Mouse (Mus musculus) hindbrain, embryonic 10.5 days (tissue): ENCODE data around the gene Epn3. TPM values are rescaled to one million over a fixed set of nuclear protein-coding genes. Genes with fewer than 3 reads are reported as not detected.

Source experiments
- DNase-seq: peaks from one replicate; pipeline ENCODE4 v3.0.0-alpha.2; 2017; ENCODE audit warnings: low spot score
- H3K27ac ChIP-seq: fragments of 300-500 bp; sonication (generic); 2 replicates; pipeline ENCODE4 v1.5.1; 2016; ENCODE audit warnings: mild to moderate bottlenecking, moderate library complexity
- H3K27me3 ChIP-seq: fragments of 300-500 bp; sonication (generic); 2 replicates; pipeline ENCODE4 v1.6.1; 2016; ENCODE audit warnings: mild to moderate bottlenecking; ENCODE audit not compliant: poor library complexity, insufficient read depth, severe bottlenecking
- H3K36me3 ChIP-seq: fragments of 300-500 bp; sonication (generic); 2 replicates; pipeline ENCODE4 v1.6.1; 2016; ENCODE audit warnings: mild to moderate bottlenecking, moderate library complexity
- H3K4me1 ChIP-seq: fragments of 300-500 bp; sonication (generic); replicated peaks from 2 replicates; pipeline ENCODE4 v1.6.1; 2016; ENCODE audit warnings: mild to moderate bottlenecking
- H3K4me3 ChIP-seq: fragments of 300-500 bp; sonication (generic); 2 replicates; pipeline ENCODE4 v1.5.1; 2016; ENCODE audit warnings: mild to moderate bottlenecking, moderate library complexity
- H3K9me3 ChIP-seq: fragments of 300-500 bp; sonication (generic); 2 replicates; pipeline ENCODE4 v1.6.1; 2016; ENCODE audit warnings: mild to moderate bottlenecking, moderate library complexity
- WGBS: fragments of 180-500 bp; shearing (Covaris S2); methylation state at CpG from one replicate; pipeline ENCODE4 v1.1.7; 2016; 5-methylcytosine and 5-hydroxymethylcytosine counted together
- polyA plus RNA-seq: library from polyadenylated mRNA; unstranded; fragments of >200 nt; fragmentation: Nextera tagmentation; extraction: Ambion mirVana; gene quantifications from 2 replicates; pipeline ENCODE4 v1.2.1, GENCODE M21; 2016

Gene Epn3
- polyA plus RNA-seq, 1 experiment from 2014 or later, result 1.9 TPM

DNA sequence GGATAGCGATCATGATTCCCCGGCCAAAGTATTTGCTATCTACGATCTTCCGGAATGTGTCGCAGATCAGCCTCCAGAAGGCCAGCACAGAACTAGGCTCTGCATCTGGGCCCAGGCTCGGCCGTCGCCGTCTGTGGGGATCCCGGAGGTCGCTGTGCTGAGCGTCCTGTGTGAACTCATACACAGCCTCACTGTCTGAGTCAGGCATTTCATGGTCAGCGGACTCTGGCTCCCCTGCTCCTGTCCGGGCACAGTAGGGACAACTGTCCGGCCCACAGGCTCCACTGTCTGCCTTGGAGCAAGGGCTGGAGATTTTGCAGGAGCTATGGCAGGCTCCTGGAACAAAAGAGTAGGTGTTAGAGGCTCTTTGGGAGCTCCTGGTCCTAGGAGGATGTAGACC is 42.8 kb downstream of the Epn3 start:
- H3K27me3 ChIP-seq, result peaks cover 9% of the 10 kb centered on the region; the same call in 1 of the 2 replicates
- no peak for DNase-seq

DNA sequence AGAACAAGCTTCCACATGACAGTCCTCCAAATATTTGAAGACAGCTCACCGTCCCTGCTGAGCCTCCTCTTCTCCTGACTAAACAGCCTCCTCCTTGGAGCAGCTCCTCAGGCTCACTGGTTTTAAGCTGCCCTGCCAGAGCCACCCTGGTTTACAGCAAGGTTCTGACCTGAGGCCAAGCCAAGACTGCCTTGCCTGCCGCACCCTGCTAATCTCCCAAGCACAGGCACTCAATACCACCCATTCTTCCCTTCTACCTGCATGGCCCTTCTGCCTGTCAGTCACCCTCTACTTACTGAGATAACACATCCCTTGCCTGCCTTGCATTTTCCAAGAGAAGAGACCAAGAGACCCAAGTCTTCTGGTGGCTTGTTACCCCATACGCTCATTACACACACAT is 43.4 kb downstream of the Epn3 start:
- no peak for DNase-seq
- peaks cover 68% of the 10 kb centered on the region for H3K36me3 ChIP-seq
- H3K4me1 ChIP-seq, result peaks cover 39% of the 10 kb centered on the region
- peaks cover 9% of the 10 kb centered on the region; the same call in 1 of the 2 replicates for H3K27me3 ChIP-seq
- H3K27ac ChIP-seq, result 0 out of 2 replicates have a peak overlapping the region, but pooled peaks have one; percentile 53
- no peak overlapping the region for H3K4me3 ChIP-seq
- no peaks in the 10 kb centered on the region for H3K9me3 ChIP-seq
- 79% methylated on average over 3 of the region's 3 CpGs for WGBS

More for the DNA sequence above, 42.8 kb downstream of the Epn3 start:
- H3K36me3 ChIP-seq, result peaks cover 75% of the 10 kb centered on the region
- no peak overlapping the region for H3K4me3 ChIP-seq
- no peaks in the 10 kb centered on the region for H3K9me3 ChIP-seq
- peak overlapping the region; percentile 53; the same call in 1 of the 2 replicates for H3K27ac ChIP-seq
- H3K4me1 ChIP-seq, result peaks cover 36% of the 10 kb centered on the region
- WGBS, result 87% methylated on average over 15 of the region's 15 CpGs

DNA sequence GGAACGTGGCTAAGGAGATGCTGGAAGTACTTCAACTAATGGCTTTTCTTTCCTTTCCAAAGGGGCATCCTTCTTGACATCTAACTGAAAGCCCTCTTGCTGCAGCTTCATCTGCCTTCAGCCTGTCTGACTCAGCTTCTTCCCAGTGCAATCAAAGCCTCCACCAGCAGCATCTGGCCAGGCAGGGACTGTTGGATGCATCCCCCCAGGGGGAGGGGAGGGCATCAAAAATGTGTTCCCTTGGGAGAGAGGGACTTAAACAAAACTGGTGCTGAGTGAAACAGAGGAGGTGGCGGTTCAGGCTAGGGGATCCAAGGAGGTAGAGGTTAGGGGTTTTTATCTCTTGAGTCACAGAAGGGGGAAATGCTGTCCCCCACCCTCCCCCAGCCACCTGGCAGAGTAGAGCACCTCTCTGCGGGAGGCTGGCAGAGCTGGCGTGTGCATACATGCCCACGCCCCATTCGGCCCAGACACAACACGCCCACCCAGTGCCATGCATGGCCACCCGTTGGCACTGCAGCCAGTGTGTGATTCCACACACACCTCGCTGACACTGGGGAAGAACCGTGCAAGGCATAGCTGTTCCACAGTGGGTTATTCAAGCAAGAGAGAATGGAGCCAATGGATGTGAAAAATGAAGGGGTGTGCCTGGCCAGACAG is 44.5 kb downstream of the Epn3 start:
- WGBS, result 80% methylated on average over 10 of the region's 10 CpGs
- Histone ChIP-seq H3K9me3 (no peaks in the 10 kb centered on the region), H3K4me1 (peaks cover 45% of the 10 kb centered on the region)

DNA sequence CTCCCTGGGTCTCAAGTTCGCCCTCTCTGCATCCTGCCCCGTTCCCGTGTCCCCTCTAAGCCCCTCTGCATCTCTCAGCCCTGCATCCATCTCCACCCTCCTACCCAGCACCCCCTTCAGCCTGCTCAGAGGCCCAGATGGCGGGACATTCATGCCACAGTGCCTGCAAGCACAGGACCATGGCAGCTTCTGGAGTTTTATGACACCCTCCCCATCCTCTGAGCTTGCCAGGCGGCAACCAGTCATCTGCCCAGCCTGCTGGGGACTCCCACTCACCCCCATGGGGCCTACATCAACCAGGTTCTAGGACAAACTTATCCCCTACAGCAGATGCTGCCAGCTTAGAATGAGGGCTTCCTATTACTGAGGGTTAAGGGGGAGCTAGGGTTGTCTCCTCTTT is 45.0 kb downstream of the Epn3 start:
- H3K36me3 ChIP-seq, result peaks cover 65% of the 10 kb centered on the region

More for the DNA sequence above, 44.5 kb downstream of the Epn3 start:
- peaks cover 14% of the 10 kb centered on the region; the same call in 1 of the 2 replicates for H3K27me3 ChIP-seq
- no peak overlapping the region for H3K4me3 ChIP-seq
- no peak overlapping the region; the same call in 1 of the 2 replicates for H3K27ac ChIP-seq
- no peak for DNase-seq
- H3K36me3 ChIP-seq, result peaks cover 65% of the 10 kb centered on the region

DNA sequence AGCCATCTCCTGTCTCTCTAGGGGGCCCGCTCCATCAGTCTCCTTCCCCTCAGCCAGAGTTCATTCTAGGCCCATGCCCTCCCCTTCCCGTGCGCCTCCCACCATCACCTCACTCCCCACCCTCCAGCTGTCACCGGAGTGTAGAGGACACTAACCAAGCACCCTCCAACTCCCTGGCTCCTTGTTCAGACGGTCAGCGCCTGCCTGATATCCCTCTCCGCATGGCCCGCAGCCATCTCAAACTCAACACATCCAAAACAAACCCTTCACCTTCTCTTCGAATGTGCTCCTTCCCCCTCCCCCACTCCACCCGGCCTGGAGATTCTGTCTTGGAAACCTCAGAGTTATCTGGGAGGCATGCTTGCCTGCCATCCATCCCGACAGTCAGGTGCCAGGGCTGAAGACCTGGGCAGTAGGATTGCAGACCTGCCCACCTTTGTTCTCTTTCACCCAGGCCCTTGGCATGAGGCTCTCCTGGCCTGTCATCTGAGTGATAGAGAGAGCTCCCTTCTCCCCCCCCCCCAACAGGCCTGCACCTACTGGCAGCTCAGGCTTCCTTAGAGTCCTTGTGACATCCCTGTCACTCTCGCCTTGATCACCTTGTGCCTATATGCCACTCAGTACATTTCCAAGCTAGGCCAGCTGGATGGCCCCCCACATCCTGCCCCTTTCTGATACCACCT is 48.5 kb downstream of the Epn3 start:
- no peaks in the 10 kb centered on the region for H3K9me3 ChIP-seq
- peaks cover 59% of the 10 kb centered on the region for H3K4me1 ChIP-seq
- no peak overlapping the region for H3K4me3 ChIP-seq
- peaks cover 43% of the 10 kb centered on the region for H3K36me3 ChIP-seq
- H3K27ac ChIP-seq, result peak overlapping the region; percentile 40; the same call in 1 of the 2 replicates
- no peak for DNase-seq
- peaks cover 8% of the 10 kb centered on the region; the same call in 1 of the 2 replicates for H3K27me3 ChIP-seq
- WGBS, result 71% methylated on average over 12 of the region's 12 CpGs

More for the DNA sequence above, 45.0 kb downstream of the Epn3 start:
- H3K27me3 ChIP-seq, result peaks cover 14% of the 10 kb centered on the region; the same call in 1 of the 2 replicates
- DNase-seq, result no peak
- no peak overlapping the region for H3K4me3 ChIP-seq
- H3K4me1 ChIP-seq, result peaks cover 49% of the 10 kb centered on the region
- WGBS, result 72% methylated on average over 5 of the region's 5 CpGs
- H3K27ac ChIP-seq, result peak overlapping the region; percentile 37
- no peaks in the 10 kb centered on the region for H3K9me3 ChIP-seq

DNA sequence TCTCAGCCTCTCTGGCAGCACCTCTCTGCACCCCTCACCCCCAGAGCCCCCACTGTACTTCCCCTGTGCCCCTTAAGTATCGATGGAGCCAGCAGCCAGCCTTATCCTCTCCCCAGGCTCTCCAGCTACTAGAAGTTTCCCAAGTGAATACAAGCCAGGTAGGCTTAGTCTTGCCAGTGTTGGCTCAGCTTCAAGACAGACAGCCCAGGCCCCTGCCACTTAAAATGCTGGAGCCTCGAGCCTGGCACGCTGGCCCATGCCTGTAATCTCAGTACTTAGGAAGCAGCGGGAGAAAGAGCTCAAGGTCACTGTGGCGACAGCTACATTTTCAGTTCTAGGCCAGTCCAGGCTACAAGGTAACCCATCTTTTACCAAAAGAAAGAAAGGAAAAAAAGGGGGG is 49.9 kb downstream of the Epn3 start:
- Histone ChIP-seq H3K27ac (peak overlapping the region; percentile 66), H3K4me3 (no peak overlapping the region), H3K27me3 (peaks cover 8% of the 10 kb centered on the region), H3K4me1 (peaks cover 60% of the 10 kb centered on the region), H3K36me3 (peaks cover 31% of the 10 kb centered on the region), H3K9me3 (no peaks in the 10 kb centered on the region)
- WGBS, result 71% methylated on average over 5 of the region's 5 CpGs
- DNase-seq, result no peak

DNA sequence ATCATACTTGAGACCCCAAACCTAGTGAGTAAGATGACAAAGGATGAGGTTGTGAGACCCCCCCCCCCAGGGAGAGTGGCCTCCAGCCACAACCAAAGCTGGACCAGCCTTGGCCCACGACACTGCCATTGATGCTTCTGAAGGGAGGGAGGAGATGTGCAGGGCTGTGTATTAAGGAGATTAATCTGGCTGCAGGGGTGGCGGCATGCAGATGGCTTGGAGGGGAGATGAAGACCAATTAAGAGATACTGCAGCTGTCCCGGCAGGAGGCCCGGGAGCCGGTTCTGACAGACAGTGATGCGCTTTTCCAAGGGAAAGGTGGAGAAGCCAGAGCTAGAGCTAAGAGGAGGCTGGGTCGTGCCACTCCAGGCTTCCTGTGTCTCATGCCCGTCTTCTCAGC is 50.5 kb downstream of the Epn3 start:
- H3K27ac ChIP-seq, result peak overlapping the region; percentile 66
- H3K36me3 ChIP-seq, result peaks cover 26% of the 10 kb centered on the region
- peaks cover 60% of the 10 kb centered on the region for H3K4me1 ChIP-seq
- no peaks in the 10 kb centered on the region for H3K9me3 ChIP-seq
- DNase-seq, result no peak
- no peak overlapping the region for H3K4me3 ChIP-seq
- WGBS, result 51% methylated on average over 8 of the region's 8 CpGs
- H3K27me3 ChIP-seq, result peaks cover 5% of the 10 kb centered on the region; the same call in 1 of the 2 replicates

DNA sequence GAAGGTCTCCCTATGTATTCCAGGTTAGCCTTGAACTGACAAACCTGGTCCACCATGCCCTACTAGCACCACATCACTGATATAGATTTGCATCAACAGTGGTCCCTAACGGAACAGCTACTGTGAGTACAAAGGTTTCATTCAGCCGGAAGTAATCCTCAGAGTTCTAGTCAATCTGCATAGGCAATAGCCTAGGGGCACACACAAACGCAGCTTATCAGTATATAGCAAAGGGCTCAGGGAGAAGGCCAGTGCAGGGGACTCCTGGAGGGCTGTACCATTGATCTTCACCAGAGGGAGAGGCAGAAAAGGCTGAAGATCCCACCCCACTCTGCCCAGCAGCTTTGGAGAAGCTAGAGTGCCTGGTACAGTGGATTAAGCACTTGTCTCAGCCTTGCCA is 52.8 kb downstream of the Epn3 start:
- no peak overlapping the region for H3K4me3 ChIP-seq
- no peak for DNase-seq
- peaks cover 44% of the 10 kb centered on the region for H3K36me3 ChIP-seq
- H3K27me3 ChIP-seq, result peaks cover 5% of the 10 kb centered on the region; the same call in 1 of the 2 replicates
- no peaks in the 10 kb centered on the region for H3K9me3 ChIP-seq
- peaks cover 79% of the 10 kb centered on the region for H3K4me1 ChIP-seq
- H3K27ac ChIP-seq, result peak overlapping the region; percentile 62
- 28% methylated on average over 3 of the region's 3 CpGs for WGBS

DNA sequence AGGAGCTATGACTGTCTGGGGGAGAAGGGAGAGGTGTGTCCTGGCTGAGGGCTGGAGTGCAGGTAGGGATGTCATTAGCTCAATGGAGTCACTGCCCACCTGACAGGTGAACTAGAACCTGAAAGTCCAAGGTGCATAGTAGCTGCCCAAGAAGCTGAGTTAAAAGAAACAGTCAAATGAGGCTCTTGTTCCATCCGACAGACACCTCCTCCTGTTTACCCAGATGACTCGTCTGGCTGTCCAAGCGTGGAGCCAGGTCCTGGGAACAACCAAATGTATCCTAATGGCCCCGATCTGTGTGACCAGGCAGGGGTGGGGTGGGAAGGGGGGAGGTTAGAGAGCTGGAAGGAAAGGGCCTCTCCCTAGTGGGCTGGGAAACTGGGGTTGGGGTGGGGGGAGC is 54.5 kb downstream of the Epn3 start:
- DNase-seq, result no peak
- peak overlapping the region; percentile 50 for H3K27ac ChIP-seq
- peaks cover 39% of the 10 kb centered on the region for H3K36me3 ChIP-seq

DNA sequence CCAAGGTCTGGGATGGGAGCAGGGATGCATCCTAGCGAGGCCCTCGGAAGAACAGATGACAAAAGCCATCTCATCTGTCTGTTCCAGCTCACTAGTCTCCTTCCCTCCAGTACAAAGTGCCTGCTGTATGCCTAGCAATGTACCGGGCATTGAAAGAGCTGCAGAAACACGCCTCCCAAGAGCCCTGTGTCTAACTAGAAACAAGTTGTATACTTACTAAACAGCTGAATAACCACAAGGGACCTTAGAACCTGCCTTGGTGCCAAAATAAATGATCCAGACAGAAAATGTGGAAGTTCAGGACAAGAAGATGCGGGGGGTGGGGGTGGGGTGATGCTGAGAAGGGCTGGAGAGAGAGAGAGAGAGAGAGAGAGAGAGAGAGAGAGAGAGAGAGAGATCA is 54.9 kb downstream of the Epn3 start:
- H3K36me3 ChIP-seq, result peaks cover 36% of the 10 kb centered on the region
- DNase-seq, result no peak
- H3K27ac ChIP-seq, result peak overlapping the region; percentile 50
- peaks cover 3% of the 10 kb centered on the region for H3K27me3 ChIP-seq
- no peaks in the 10 kb centered on the region for H3K9me3 ChIP-seq
- 55% methylated on average over 5 of the region's 5 CpGs for WGBS
- H3K4me1 ChIP-seq, result peaks cover 84% of the 10 kb centered on the region
- no peak overlapping the region for H3K4me3 ChIP-seq

More for the DNA sequence above, 54.5 kb downstream of the Epn3 start:
- Histone ChIP-seq H3K4me3 (no peak overlapping the region), H3K4me1 (peaks cover 82% of the 10 kb centered on the region), H3K27me3 (no peaks in the 10 kb centered on the region; the same call in none of the 2 replicates), H3K9me3 (no peaks in the 10 kb centered on the region)
- WGBS, result 47% methylated on average over 4 of the region's 4 CpGs

DNA sequence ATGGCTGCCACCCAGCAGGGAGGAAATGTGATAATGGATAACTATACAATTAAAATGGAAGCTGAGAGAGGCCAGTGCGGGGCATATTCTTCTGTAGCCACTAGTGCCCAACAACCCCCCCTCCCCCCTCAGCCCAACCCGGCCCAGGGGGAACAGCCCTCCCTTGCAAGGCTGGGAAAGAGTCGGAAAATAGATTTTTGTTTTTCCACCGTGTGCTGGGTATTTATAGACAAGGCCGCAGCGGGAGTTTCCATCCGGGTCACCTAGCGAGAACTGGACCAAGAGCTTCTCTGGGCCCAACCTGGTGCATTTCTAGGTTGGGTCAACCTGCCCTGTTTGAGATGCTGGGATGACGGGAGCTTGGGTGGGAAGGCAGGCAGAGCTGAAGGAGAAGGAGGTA is 58.0 kb downstream of the Epn3 start:
- WGBS, result 63% methylated on average over 9 of the region's 9 CpGs
- DNase-seq, result no peak
- peaks cover 3% of the 10 kb centered on the region for H3K27me3 ChIP-seq
- H3K4me1 ChIP-seq, result peaks cover 84% of the 10 kb centered on the region
- H3K4me3 ChIP-seq, result no peak overlapping the region
- peak overlapping the region; percentile 79 for H3K27ac ChIP-seq
- H3K9me3 ChIP-seq, result no peaks in the 10 kb centered on the region
- peaks cover 35% of the 10 kb centered on the region for H3K36me3 ChIP-seq

DNA sequence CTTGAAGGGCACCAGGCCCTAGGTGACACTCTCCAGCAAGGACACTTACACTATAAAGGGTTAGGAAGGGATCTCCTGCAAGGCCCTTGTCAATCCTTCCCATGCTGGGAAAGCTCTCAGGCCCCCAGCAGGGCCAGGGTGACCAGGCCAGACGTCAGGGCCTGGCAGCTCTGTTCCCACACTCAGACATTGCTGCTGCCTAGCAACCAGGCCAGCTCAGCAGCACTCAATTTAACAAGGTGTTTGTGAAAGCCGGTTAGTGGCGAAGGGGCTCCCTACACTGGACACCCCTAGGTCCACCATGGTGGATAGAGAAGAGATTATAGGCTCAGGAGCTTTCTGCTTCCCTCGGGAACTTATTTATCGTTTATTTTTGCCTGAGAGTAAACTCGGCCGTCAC is 58.7 kb downstream of the Epn3 start:
- Histone ChIP-seq H3K27ac (peak overlapping the region; percentile 79), H3K4me1 (peaks cover 80% of the 10 kb centered on the region), H3K4me3 (no peak overlapping the region), H3K36me3 (peaks cover 38% of the 10 kb centered on the region), H3K27me3 (peaks cover 3% of the 10 kb centered on the region), H3K9me3 (no peaks in the 10 kb centered on the region)
- peak; percentile 50 for DNase-seq
- 40% methylated on average over 7 of the region's 7 CpGs for WGBS

DNA sequence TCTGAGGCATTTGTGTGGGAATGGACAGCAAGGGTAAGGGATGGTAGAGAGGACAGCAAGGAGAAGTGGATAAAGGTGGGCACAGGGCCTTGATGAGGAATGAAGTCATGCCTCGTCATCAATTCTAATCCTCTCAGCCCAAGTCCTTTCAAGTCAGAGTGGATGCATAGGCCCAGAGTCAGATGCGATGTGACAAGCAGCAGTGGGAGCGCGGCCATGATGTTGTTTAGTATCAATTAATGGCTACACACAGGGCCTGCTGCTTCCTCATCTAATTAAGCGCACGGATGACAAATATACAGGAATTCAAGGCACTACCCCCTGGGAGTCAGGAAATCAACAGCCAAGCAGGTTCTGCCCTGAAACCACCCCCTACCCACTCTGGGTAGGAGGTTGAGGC is 59.4 kb downstream of the Epn3 start:
- peaks cover 73% of the 10 kb centered on the region for H3K4me1 ChIP-seq
- H3K27ac ChIP-seq, result peak overlapping the region; percentile 79
- H3K9me3 ChIP-seq, result no peaks in the 10 kb centered on the region
- WGBS, result 81% methylated on average over 6 of the region's 6 CpGs
- peaks cover 3% of the 10 kb centered on the region; the same call in 1 of the 2 replicates for H3K27me3 ChIP-seq
- H3K4me3 ChIP-seq, result no peak overlapping the region
- H3K36me3 ChIP-seq, result peaks cover 38% of the 10 kb centered on the region
- no peak for DNase-seq
